Mouse (Mus musculus) brain, embryonic 14.5 days (tissue): Measurements from ENCODE around the gene Cxcl16. TPM values are rescaled to one million over a fixed set of nuclear protein-coding genes. Genes with fewer than 3 reads are reported as not detected.
"Not testable (repeated sequence)": the region's sequence is repeated elsewhere in the genome, so short reads cannot be mapped to it uniquely, and the experiment has no call there.

Experiments used
- DNase-seq: peaks from one replicate; pipeline ENCODE4 v3.0.0-alpha.2; 2011; ENCODE audit warnings: low read depth
- CTCF ChIP-seq: fragments of 200-500 bp; IDR thresholded peaks from 2 replicates; pipeline ENCODE4 v1.5.1; 2012; ENCODE audit warnings: inconsistent platforms, mild to moderate bottlenecking, moderate library complexity, borderline replicate concordance; ENCODE audit not compliant: insufficient read depth, insufficient read length; ENCODE audit errors: extremely low read depth
- POLR2A ChIP-seq: fragments of 200-500 bp; IDR thresholded peaks from 2 replicates; pipeline ENCODE4 v1.6.1; 2012; ENCODE audit warnings: mild to moderate bottlenecking, inconsistent platforms, borderline replicate concordance; ENCODE audit not compliant: poor library complexity, insufficient read depth, insufficient read length, severe bottlenecking; ENCODE audit errors: extremely low read depth
- polyA plus RNA-seq: library from polyadenylated mRNA; depleted of rRNA; stranded (reverse); fragments of >200 nt; gene quantifications from 2 replicates; pipeline ENCODE4 v1.2.3, GENCODE M21; 2012

Cxcl16 gene
- polyA plus RNA-seq, 1 experiment, result 3.5 TPM

- TF ChIP-seq CTCF (no peak), POLR2A (no peak)
- DNase-seq, result no peak
These were observed 15.2 kb upstream of the Cxcl16 start for GRCm38 (mm10) chr11:70474872-70475534.

DNA sequence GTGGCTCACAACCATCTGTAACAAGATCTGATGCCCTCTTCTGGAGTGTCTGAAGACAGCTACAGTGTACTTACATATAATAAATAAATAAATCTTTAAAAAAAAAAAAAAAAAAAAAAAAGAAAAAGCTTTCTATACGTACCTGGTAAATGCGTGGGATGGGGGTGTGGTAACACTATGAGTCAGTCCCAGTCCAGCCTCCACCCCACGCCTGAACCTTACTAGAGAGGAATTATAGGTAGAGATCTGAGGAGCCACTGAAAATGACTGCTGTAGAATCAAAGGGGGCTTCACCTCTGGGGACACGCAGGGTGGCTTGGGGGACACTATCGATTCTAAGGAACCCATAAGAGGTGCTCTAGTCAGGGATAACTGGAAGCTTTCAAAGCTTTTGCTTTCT, 13.5 kb upstream of the Cxcl16 start:
- DNase-seq, result not testable (repeated sequence)

DNA sequence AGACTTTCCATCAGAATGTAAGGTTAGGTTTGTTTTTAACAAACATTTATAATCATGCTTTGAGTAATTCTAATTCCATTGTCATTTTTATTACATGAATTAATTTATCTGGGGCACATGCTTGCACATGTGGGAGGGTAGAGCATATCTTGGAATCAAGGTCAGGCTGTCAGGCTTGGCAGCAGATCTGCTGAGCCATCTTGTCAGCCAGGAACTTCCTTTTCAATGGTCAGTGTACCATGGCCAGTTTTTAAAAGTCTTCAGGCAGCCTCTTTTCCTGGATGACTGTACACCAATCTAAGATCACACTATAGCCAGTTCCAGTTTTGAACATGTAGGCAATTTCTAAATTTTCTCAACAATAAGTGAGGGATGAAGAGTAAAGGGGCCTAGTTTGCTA, 12.9 kb upstream of the Cxcl16 start:
- TF ChIP-seq POLR2A (no peak), CTCF (no peak)
- no peak for DNase-seq

DNA sequence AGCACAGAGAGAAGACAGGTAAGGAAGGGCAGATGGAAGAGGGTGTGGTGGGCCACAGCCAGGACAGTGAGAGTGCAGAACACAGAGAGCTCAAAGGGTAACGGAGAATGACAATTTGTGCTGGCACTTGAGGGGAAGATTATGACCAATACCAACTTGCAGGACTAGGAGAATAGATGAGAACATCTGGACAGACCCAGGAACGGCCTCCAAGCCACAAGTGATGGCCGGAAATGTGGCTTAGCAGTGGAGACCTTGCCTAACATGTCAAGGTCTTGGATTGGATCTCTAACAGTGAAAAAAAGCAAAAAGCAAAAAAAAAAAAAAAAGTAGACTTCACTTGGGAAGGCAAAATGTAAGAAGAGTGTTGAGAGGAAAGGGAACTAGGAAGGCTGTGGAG, 10.0 kb upstream of the Cxcl16 start:
- TF ChIP-seq CTCF, result no peak
- no peak for TF ChIP-seq POLR2A
- no peak for DNase-seq

DNA sequence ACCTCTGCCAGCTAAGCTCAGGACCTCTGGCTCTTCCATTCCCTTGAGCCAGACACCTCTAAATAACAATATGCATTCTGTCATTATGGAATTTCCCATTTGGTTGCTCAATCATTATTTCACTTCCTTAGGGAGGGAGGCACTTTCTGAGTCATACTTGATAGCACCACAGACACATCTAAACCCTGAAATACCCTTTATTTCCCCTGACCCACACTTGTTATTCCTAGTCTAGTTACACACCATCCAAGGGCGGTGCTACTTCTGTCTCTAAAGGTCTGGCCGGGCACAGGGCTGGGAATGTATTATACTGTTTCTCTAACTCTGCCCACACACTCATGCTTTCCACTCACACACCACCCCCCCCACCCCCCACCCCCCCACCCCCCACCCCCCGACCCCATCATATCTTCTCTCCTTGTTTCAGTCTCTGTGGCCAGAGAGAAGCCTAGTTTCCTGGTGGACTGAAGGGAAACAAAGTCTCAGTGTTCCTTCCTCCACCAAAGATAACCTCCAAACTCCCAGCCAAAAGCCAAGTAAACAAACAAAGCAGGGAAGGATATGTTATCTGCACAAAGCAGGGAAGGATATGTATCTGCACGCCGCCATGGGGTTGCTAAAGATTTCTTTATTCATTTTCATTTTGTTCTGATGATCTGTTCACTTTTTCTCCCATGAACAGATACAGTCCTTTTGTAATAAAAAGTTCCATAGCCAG, 8.3 kb upstream of the Cxcl16 start:
- DNase-seq, result no peak
- TF ChIP-seq CTCF (no peak), POLR2A (no peak)

- TF ChIP-seq CTCF (no peak), POLR2A (no peak)
- DNase-seq, result peak; percentile 61
These were observed 6.0 kb upstream of the Cxcl16 start for GRCm38 (mm10) chr11:70465824-70466223.

GRCm38 (mm10) chr11:70465211-70465610, 5.4 kb upstream of the Cxcl16 start:
- TF ChIP-seq POLR2A (no peak), CTCF (no peak)
- DNase-seq, result peak; percentile 21

DNA sequence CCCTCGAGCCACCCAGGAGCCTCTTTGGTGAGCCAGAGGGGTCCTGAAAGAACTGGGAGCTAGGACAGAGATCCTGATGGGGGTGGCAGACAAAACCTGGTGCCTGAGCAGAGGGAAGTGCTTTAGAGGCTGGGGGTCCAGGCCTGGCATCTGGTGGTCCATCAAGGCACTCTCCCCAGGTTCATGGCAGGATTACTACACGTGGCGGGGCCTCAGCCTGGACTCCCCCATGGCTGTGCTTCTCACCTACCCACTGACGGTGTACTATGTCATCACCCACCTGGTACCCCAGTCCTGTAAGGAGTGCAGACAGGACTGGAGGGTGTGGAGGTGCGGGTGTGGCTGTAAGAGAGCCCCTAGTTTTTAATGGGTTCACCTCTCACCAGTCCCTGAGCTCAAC, 4.2 kb upstream of the Cxcl16 start:
- no peak for TF ChIP-seq CTCF
- TF ChIP-seq POLR2A, result no peak
- no peak for DNase-seq

- no peak for TF ChIP-seq CTCF
- TF ChIP-seq POLR2A, result no peak
- DNase-seq, result peak; percentile 6
These were observed 840 bp downstream of the Cxcl16 start, which contains the start of gene Zmynd15 for GRCm38 (mm10) chr11:70458688-70459600. Gene Zmynd15, plus strand, starts transcription at chr11:70459433.

GRCm38 (mm10) chr11:70453261-70454044, 6.3 kb downstream of the Cxcl16 start:
- no peak for TF ChIP-seq POLR2A
- TF ChIP-seq CTCF, result no peak
- DNase-seq, result no peak

DNA sequence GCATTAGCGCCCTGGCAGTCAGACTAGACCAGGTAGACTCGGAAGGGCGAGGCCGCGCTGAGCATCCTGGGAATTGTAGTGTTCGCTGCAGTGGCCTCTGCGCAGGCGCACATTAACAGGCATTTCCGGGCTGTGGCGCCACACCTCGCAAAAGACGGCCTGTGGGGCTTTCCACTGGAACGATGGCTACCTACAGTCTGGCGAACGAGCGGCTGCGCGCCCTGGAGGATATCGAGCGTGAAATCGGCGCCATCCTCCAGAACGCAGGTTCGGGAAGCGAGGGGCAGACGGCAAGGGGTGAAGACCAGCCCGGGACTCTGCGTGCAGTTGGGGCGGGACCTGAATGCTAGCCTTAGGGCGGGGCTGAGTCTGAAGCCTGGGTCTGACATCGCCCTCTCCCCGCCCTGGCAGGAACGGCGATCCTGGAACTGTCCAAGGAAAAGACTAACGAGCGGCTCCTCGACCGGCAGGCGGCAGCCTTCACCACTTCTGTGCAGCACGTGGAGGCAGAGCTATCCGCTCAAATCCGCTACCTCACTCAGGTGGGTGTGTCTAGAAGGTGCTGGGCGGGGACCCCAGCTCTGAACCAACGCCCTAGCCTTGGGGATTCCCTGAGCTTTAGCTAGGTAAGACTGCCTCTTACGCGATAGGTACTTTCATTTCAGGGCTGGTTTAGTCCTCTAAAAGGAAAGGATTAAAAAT, 7.8 kb downstream of the Cxcl16 start, which contains the start of gene Med11:
Gene Med11, plus strand, starts transcription at position 123 of the 702 bp plus-strand sequence.
- TF ChIP-seq POLR2A (peak; percentile 58; the same call in 1 of the 2 replicates), CTCF (peak; percentile 87)
- DNase-seq, result peak; percentile 98
